Mouse (Mus musculus) left cerebral cortex, postnatal 4 days (tissue): ENCODE results near the gene Tango2. TPM values are rescaled to one million over a fixed set of nuclear protein-coding genes. Genes with fewer than 3 reads are reported as not detected.
A peak's percentile ranks its signal among the peaks of the same experiment; 100 is the strongest.

Experiments
- DNase-seq: peaks from one replicate; pipeline ENCODE4 v3.0.0-alpha.2; 2022
- intact Hi-C: fragments of 180-260 bp; cut with DNase I; formaldehyde crosslinking; loops from one replicate; pipeline ENCODE4 v1.15.1; 2025
- total RNA-seq, 2 experiments: library from RNA; stranded (reverse); gene quantifications; 2 replicates each; pipeline ENCODE4 v1.2.3; 2021

Gene Tango2
- total RNA-seq, 2 experiments from 2014 or later = 75.0 to 84.7 TPM

GRCm38 (mm10) chr16:18384211-18384610, 36.3 kb upstream of the Tango2 start:
- intact Hi-C loops = no loop called here
- no peak for DNase-seq

- intact Hi-C loops = no loop called here
- no peak for DNase-seq
Measured at GRCm38 (mm10) chr16:18383756-18384155, 35.9 kb upstream of the Tango2 start.

GRCm38 (mm10) chr16:18383045-18383726, 35.3 kb upstream of the Tango2 start:
- no peak for DNase-seq
- intact Hi-C loops = no loop called here

GRCm38 (mm10) chr16:18381621-18382258, 33.8 kb upstream of the Tango2 start:
- intact Hi-C loops = no loop called here
- DNase-seq = no peak

- DNase-seq = peak; percentile 78
- intact Hi-C loops = no loop called here
Measured at GRCm38 (mm10) chr16:18380495-18381063, 32.7 kb upstream of the Tango2 start.

- no peak for DNase-seq
- intact Hi-C loops = no loop called here
Measured at GRCm38 (mm10) chr16:18379338-18380001, 31.6 kb upstream of the Tango2 start.

GRCm38 (mm10) chr16:18378489-18378888, 30.6 kb upstream of the Tango2 start:
- intact Hi-C loops = no loop called here
- DNase-seq = no peak

GRCm38 (mm10) chr16:18377203-18377602, 29.3 kb upstream of the Tango2 start:
- no peak for DNase-seq
- intact Hi-C loops = no loop called here

GRCm38 (mm10) chr16:18376297-18376954, 28.5 kb upstream of the Tango2 start:
- intact Hi-C loops = no loop called here
- DNase-seq = no peak

GRCm38 (mm10) chr16:18373632-18374031, 25.7 kb upstream of the Tango2 start:
- no peak for DNase-seq
- intact Hi-C loops = no loop called here

- intact Hi-C loops = no loop called here
- DNase-seq = no peak
Measured at GRCm38 (mm10) chr16:18370197-18370596, 22.3 kb upstream of the Tango2 start.

- no peak for DNase-seq
- intact Hi-C loops = no loop called here
Measured at GRCm38 (mm10) chr16:18366849-18367248, 18.9 kb upstream of the Tango2 start.

GRCm38 (mm10) chr16:18362948-18363347, 15.0 kb upstream of the Tango2 start:
- intact Hi-C loops = no loop called here
- DNase-seq = no peak

GRCm38 (mm10) chr16:18360151-18360805, 12.4 kb upstream of the Tango2 start:
- no peak for DNase-seq
- intact Hi-C loops = no loop called here

- no peak for DNase-seq
- intact Hi-C loops = no loop called here
Measured at GRCm38 (mm10) chr16:18357977-18358376, 10.1 kb upstream of the Tango2 start.

- no peak for DNase-seq
- intact Hi-C loops = no loop called here
Measured at GRCm38 (mm10) chr16:18356961-18357360, 9.1 kb upstream of the Tango2 start.

- intact Hi-C loops = loop anchor here (5.0 kb wide), 1 partner anchor 44 kb away; no protein-coding TSS in a partner anchor
- no peak for DNase-seq
Measured at GRCm38 (mm10) chr16:18353106-18353505, 5.2 kb upstream of the Tango2 start.

GRCm38 (mm10) chr16:18351313-18352055, 3.6 kb upstream of the Tango2 start:
- DNase-seq = peak; percentile 65
- intact Hi-C loops = loop anchor here (5.0 kb wide), 1 partner anchor 46 kb away; no protein-coding TSS in a partner anchor

GRCm38 (mm10) chr16:18349761-18350325, 1.9 kb upstream of the Tango2 start:
- DNase-seq = no peak
- intact Hi-C loops = loop anchor here (5.0 kb wide), 3 partner anchors 47 to 267 kb away; no protein-coding TSS in a partner anchor
